Mouse (Mus musculus) lung, postnatal 36 days (tissue): ENCODE measurements around the gene Grip2.

Source experiments
- DNase-seq: peaks from one replicate; pipeline ENCODE4 v3.0.0; 2022; ENCODE audit warnings: mixed read lengths

Grip2 gene

GRCm38 (mm10) chr6:91728939-91729619, 98.0 kb downstream of the Grip2 start:
- no peak for DNase-seq

GRCm38 (mm10) chr6:91727361-91727760, 99.7 kb downstream of the Grip2 start:
- DNase-seq: no peak

- peak; percentile 41 for DNase-seq
Observed at GRCm38 (mm10) chr6:91721215-91721701, 105.8 kb downstream of the Grip2 start.

GRCm38 (mm10) chr6:91720588-91721214, 106.3 kb downstream of the Grip2 start:
- no peak for DNase-seq

- DNase-seq: peak; percentile 39
Observed at GRCm38 (mm10) chr6:91719865-91720533, 107.1 kb downstream of the Grip2 start.

- no peak for DNase-seq
Observed at GRCm38 (mm10) chr6:91719042-91719747, 107.9 kb downstream of the Grip2 start.

- no peak for DNase-seq
Observed at GRCm38 (mm10) chr6:91718603-91719002, 108.4 kb downstream of the Grip2 start.

- DNase-seq: no peak
Observed at GRCm38 (mm10) chr6:91718067-91718466, 109.0 kb downstream of the Grip2 start.

GRCm38 (mm10) chr6:91715988-91716810, 110.9 kb downstream of the Grip2 start:
- peak; percentile 46 for DNase-seq

GRCm38 (mm10) chr6:91715023-91715422, 112.0 kb downstream of the Grip2 start:
- DNase-seq: peak; percentile 71

GRCm38 (mm10) chr6:91713370-91713896, 113.6 kb downstream of the Grip2 start:
- DNase-seq: no peak

GRCm38 (mm10) chr6:91712855-91713331, 114.2 kb downstream of the Grip2 start:
- DNase-seq: peak; percentile 77

GRCm38 (mm10) chr6:91712097-91712854, 114.8 kb downstream of the Grip2 start:
- no peak for DNase-seq
